Mouse (Mus musculus) thymus, adult 2 months (tissue): ENCODE measurements at regions not wholly inside any gene's neighbourhood (a gene's known extent, or its start where the extent isn't known, plus 50 kb on each side); places are given as distances from the start of the nearest gene placed in this dataset.

Experiments used
- CTCF ChIP-seq: fragments of 200-500 bp; IDR thresholded peaks from 2 replicates; pipeline ENCODE4 v1.5.1; 2012; ENCODE audit warnings: mild to moderate bottlenecking, control low read depth, low read length, moderate library complexity, borderline replicate concordance; ENCODE audit not compliant: control insufficient read depth, poor library complexity, insufficient read depth; ENCODE audit errors: extremely low read depth
- POLR2A ChIP-seq: fragments of 200-500 bp; IDR thresholded peaks from 2 replicates; pipeline ENCODE4 v1.6.1; 2012; ENCODE audit warnings: mild to moderate bottlenecking, low read length, control low read depth, moderate library complexity; ENCODE audit not compliant: control insufficient read depth, poor library complexity, insufficient read depth; ENCODE audit errors: extremely low read depth

DNA sequence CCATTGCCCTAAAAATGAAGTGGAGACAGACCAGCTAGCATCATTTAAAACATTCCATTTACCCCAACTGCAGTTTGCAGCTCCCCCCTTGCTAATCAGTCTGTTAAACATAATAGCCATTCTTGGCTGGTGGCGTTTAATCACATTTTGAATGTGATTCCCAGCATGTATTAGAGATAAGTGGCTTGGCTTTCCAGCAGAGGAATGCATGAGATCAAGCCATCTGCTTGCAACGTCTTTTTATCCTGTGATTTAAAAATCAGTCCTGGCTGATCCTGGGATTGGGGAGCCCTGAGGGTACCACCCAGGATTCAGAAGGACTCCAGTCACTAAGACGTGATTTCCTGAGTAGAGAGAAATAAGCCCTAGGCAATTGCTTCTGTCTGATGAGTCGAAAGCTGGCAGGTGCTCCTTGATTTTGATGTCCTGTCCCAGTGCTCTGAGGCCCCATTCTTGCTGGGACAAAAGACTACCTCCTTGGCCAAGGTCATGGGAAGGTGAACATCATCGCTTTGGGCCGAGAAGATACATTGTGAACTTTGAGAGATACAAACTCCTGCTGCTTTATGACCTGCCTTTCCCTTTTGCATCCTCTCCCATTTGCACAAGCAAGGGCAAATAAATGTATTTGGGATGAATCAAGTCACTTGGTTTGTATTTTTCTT is 623.8 kb downstream of the Tmem132b start:
- no peak for TF ChIP-seq POLR2A
- TF ChIP-seq CTCF = no peak
